Mouse (Mus musculus): ENCODE results near the gene Lekr1. TPM values are rescaled to one million over a fixed set of nuclear protein-coding genes. Genes with fewer than 3 reads are reported as not detected.

Lekr1 gene
- polyA plus RNA-seq, 1 experiment: not detected

GRCm38 (mm10) chr3:65648913-65649312 lies 17.1 kb upstream of the Lekr1 start:
- no peak for TF ChIP-seq POLR2A (IDR thresholded peaks at IDR 0.05; ENCODE audit: insufficient read depth, low read depth, low read length)
- TF ChIP-seq CTCF (IDR thresholded peaks at IDR 0.05; ENCODE audit: insufficient read depth, low read depth, low read length): no peak
- no peak overlapping the region for H3K4me3 ChIP-seq (ENCODE audit: insufficient read depth, low read depth, low read length)
- H3K27ac ChIP-seq (ENCODE audit: insufficient read depth, low read depth, low read length): no peak overlapping the region
- WGBS: 65% methylated on average over 1 of the region's 1 CpGs
- no peaks in the 10 kb centered on the region for H3K4me1 ChIP-seq (ENCODE audit: control insufficient read depth, insufficient read depth, low read length)

- H3K4me1 ChIP-seq (ENCODE audit: control insufficient read depth, insufficient read depth, low read length): no peaks in the 10 kb centered on the region
- H3K27ac ChIP-seq (ENCODE audit: insufficient read depth, low read depth, low read length): no peak overlapping the region
- TF ChIP-seq POLR2A (IDR thresholded peaks at IDR 0.05; ENCODE audit: insufficient read depth, low read depth, low read length) (no peak), CTCF (IDR thresholded peaks at IDR 0.05; ENCODE audit: insufficient read depth, low read depth, low read length) (no peak)
- 62% methylated on average over 7 of the region's 7 CpGs for WGBS
- no peak overlapping the region for H3K4me3 ChIP-seq (ENCODE audit: insufficient read depth, low read depth, low read length)
Measured at GRCm38 (mm10) chr3:65650156-65650815, 15.7 kb upstream of the Lekr1 start.

- Histone ChIP-seq H3K4me3 (ENCODE audit: insufficient read depth, low read depth, low read length) (no peak overlapping the region), H3K4me1 (ENCODE audit: control insufficient read depth, insufficient read depth, low read length) (peaks cover 4% of the 10 kb centered on the region; the same call in 1 of the 2 replicates), H3K27ac (ENCODE audit: insufficient read depth, low read depth, low read length) (no peak overlapping the region)
- TF ChIP-seq POLR2A (IDR thresholded peaks at IDR 0.05; ENCODE audit: insufficient read depth, low read depth, low read length) (no peak), CTCF (IDR thresholded peaks at IDR 0.05; ENCODE audit: insufficient read depth, low read depth, low read length) (no peak)
- 86% methylated on average over 10 of the region's 10 CpGs for WGBS
Measured at GRCm38 (mm10) chr3:65654541-65655206, 11.4 kb upstream of the Lekr1 start.

GRCm38 (mm10) chr3:65656451-65656850 lies 9.6 kb upstream of the Lekr1 start:
- TF ChIP-seq CTCF (IDR thresholded peaks at IDR 0.05; ENCODE audit: insufficient read depth, low read depth, low read length) (no peak), POLR2A (IDR thresholded peaks at IDR 0.05; ENCODE audit: insufficient read depth, low read depth, low read length) (no peak)
- no peak overlapping the region for H3K4me3 ChIP-seq (ENCODE audit: insufficient read depth, low read depth, low read length)
- H3K4me1 ChIP-seq (ENCODE audit: control insufficient read depth, insufficient read depth, low read length): peaks cover 4% of the 10 kb centered on the region; the same call in 1 of the 2 replicates
- no peak overlapping the region for H3K27ac ChIP-seq (ENCODE audit: insufficient read depth, low read depth, low read length)
- 76% methylated on average over 7 of the region's 7 CpGs for WGBS

GRCm38 (mm10) chr3:65656902-65657660 lies 8.9 kb upstream of the Lekr1 start:
- no peak overlapping the region for H3K27ac ChIP-seq (ENCODE audit: insufficient read depth, low read depth, low read length)
- no peak for TF ChIP-seq CTCF (IDR thresholded peaks at IDR 0.05; ENCODE audit: insufficient read depth, low read depth, low read length)
- no peak for TF ChIP-seq POLR2A (IDR thresholded peaks at IDR 0.05; ENCODE audit: insufficient read depth, low read depth, low read length)

GRCm38 (mm10) chr3:65658081-65658612 lies 7.9 kb upstream of the Lekr1 start:
- no peak overlapping the region for H3K27ac ChIP-seq (ENCODE audit: insufficient read depth, low read depth, low read length)
- H3K4me3 ChIP-seq (ENCODE audit: insufficient read depth, low read depth, low read length): no peak overlapping the region
- WGBS: 22% methylated on average over 18 of the region's 18 CpGs

More at GRCm38 (mm10) chr3:65656902-65657660, 8.9 kb upstream of the Lekr1 start:
- H3K4me1 ChIP-seq (ENCODE audit: control insufficient read depth, insufficient read depth, low read length): peaks cover 4% of the 10 kb centered on the region; the same call in 1 of the 2 replicates
- 61% methylated on average over 12 of the region's 12 CpGs for WGBS
- no peak overlapping the region for H3K4me3 ChIP-seq (ENCODE audit: insufficient read depth, low read depth, low read length)

GRCm38 (mm10) chr3:65658721-65659619 lies 7.1 kb upstream of the Lekr1 start:
- no peak; the same call in 1 of the 2 replicates for TF ChIP-seq POLR2A (IDR thresholded peaks at IDR 0.05; ENCODE audit: insufficient read depth, low read depth, low read length)
- TF ChIP-seq CTCF (IDR thresholded peaks at IDR 0.05; ENCODE audit: insufficient read depth, low read depth, low read length): no peak
- WGBS: under 1% methylated on average over 72 of the region's 72 CpGs

More at GRCm38 (mm10) chr3:65658081-65658612, 7.9 kb upstream of the Lekr1 start:
- no peak for TF ChIP-seq POLR2A (IDR thresholded peaks at IDR 0.05; ENCODE audit: insufficient read depth, low read depth, low read length)
- no peak for TF ChIP-seq CTCF (IDR thresholded peaks at IDR 0.05; ENCODE audit: insufficient read depth, low read depth, low read length)
- peaks cover 4% of the 10 kb centered on the region; the same call in 1 of the 2 replicates for H3K4me1 ChIP-seq (ENCODE audit: control insufficient read depth, insufficient read depth, low read length)

GRCm38 (mm10) chr3:65659620-65659932 lies 6.5 kb upstream of the Lekr1 start:
- Histone ChIP-seq H3K4me1 (ENCODE audit: control insufficient read depth, insufficient read depth, low read length) (peaks cover 4% of the 10 kb centered on the region; the same call in 1 of the 2 replicates), H3K4me3 (ENCODE audit: insufficient read depth, low read depth, low read length) (peak overlapping the region; percentile 52), H3K27ac (ENCODE audit: insufficient read depth, low read depth, low read length) (peak overlapping the region; percentile 48)
- no peak for TF ChIP-seq POLR2A (IDR thresholded peaks at IDR 0.05; ENCODE audit: insufficient read depth, low read depth, low read length)
- TF ChIP-seq CTCF (IDR thresholded peaks at IDR 0.05; ENCODE audit: insufficient read depth, low read depth, low read length): no peak
- 5% methylated on average over 9 of the region's 9 CpGs for WGBS

More at GRCm38 (mm10) chr3:65658721-65659619, 7.1 kb upstream of the Lekr1 start:
- H3K4me1 ChIP-seq (ENCODE audit: control insufficient read depth, insufficient read depth, low read length): peaks cover 4% of the 10 kb centered on the region; the same call in 1 of the 2 replicates
- peak overlapping the region; percentile 52 for H3K4me3 ChIP-seq (ENCODE audit: insufficient read depth, low read depth, low read length)
- H3K27ac ChIP-seq (ENCODE audit: insufficient read depth, low read depth, low read length): peak overlapping the region; percentile 48

Data from olfactory bulb, adult 2 months (tissue).